Mouse (Mus musculus) telencephalon, adult 2 months (tissue): ENCODE results near the gene Pde1b.

ENCODE experiments used
- DNase-seq: peaks from one replicate; pipeline ENCODE4 v3.0.0-alpha.2; 2011; ENCODE audit warnings: low read depth, low spot score

The Pde1b gene

GRCm38 (mm10) chr15:103551053-103551452 lies 48.2 kb downstream of the Pde1b start:
- no peak for DNase-seq

- DNase-seq: no peak
These were observed 49.4 kb downstream of the Pde1b start for GRCm38 (mm10) chr15:103552096-103552690.

GRCm38 (mm10) chr15:103564981-103565380 lies 62.1 kb downstream of the Pde1b start, which contains the start of gene Glycam1:
Gene Glycam1, minus strand, starts transcription at chr15:103565081.
- DNase-seq: no peak
